9 mouse cellular contexts compared by ENCODE assay signal in genomic region chr7:107707650-107708049, GRCm38 (mm10). TPM values are rescaled to one million over a fixed set of nuclear protein-coding genes. Genes with fewer than 3 reads are reported as not detected.
DNase-seq lines count a peak whose midpoint lies in the region; ATAC-seq lines count a peak whose summit lies in the region.
"Had no signal": no experiment of that assay in that cellular context is flagged by ENCODE, and none has a peak within 500 bp of the region (broad histone marks: within the 10 kb centered on the region; RNA-seq: fewer than 3 reads in every experiment).

No protein-coding gene starts in this region.

- H3K4me1 ChIP-seq in stomach, embryonic 16.5 days (ENCODE audit: control insufficient read depth, insufficient read depth, low read length), result peaks cover 20% of the 10 kb centered on the region

- no peak overlapping the region; the same call in 1 of the 2 replicates for H3K9ac ChIP-seq in stomach, embryonic 16.5 days (ENCODE audit: low read length)

- peak; percentile 13 for DNase-seq in kidney, adult 11 months
- no peak for DNase-seq in kidney, postnatal 25 days
- peak; percentile 48 for DNase-seq in lung, postnatal 14 days
- no peak for DNase-seq in gastrocnemius, postnatal 14 days
- DNase-seq in left cerebral cortex, postnatal 10 days (ENCODE audit: extremely low spot score in 1 of 2, low spot score in 2 of 2), result no peak

- peak; percentile 88 for ATAC-seq in common myeloid progenitor, adult 5-6 weeks (replicated peaks; ENCODE audit: low read depth, poor library complexity, severe bottlenecking)
- ATAC-seq in stomach, embryonic 16.5 days (ENCODE audit: insufficient read depth, low FRiP score), result no peak
- no peak for ATAC-seq in megakaryocyte-erythroid progenitor cell, adult 5-6 weeks (replicated peaks; ENCODE audit: low FRiP score, low TSS enrichment, poor library complexity, severe bottlenecking)

- no peak overlapping the region for H3K4me3 ChIP-seq in stomach, embryonic 16.5 days (replicated peaks; ENCODE audit: low read length)

- H3K9me3 ChIP-seq in stomach, embryonic 16.5 days (replicated peaks; ENCODE audit: control insufficient read depth, low read length), result no peaks in the 10 kb centered on the region

- H3K27me3 ChIP-seq in stomach, embryonic 16.5 days (ENCODE audit: control insufficient read depth, insufficient read depth, low read length), result no peaks in the 10 kb centered on the region

- 69% methylated on average over 9 of the region's 9 CpGs for WGBS in stomach, embryonic 16.5 days

- intact Hi-C loops in gastrocnemius, postnatal 14 days (cut with DNase I; ENCODE audit: low total_unique reads), result loop anchor here (5.0 kb wide), 1 partner anchor 45 kb away; no protein-coding TSS in a partner anchor
- intact Hi-C loops in left cerebral cortex, postnatal 10 days (cut with DNase I), result loop anchor here (2.0 kb wide), 1 partner anchor 47 kb away; no protein-coding TSS in a partner anchor

- no peak overlapping the region for H3K4me2 ChIP-seq in stomach, embryonic 16.5 days (ENCODE audit: low read depth, low read length)

- H3K27ac ChIP-seq in stomach, embryonic 16.5 days (ENCODE audit: low read length), result peak overlapping the region; percentile 68; the same call in 1 of the 2 replicates

- H3K36me3 ChIP-seq in stomach, embryonic 16.5 days (ENCODE audit: control insufficient read depth, insufficient read depth, low read length), result no peaks in the 10 kb centered on the region

RNA-seq across cellular contexts. Expression of gene Cyb5r2, which starts 50.2 kb away (rescaled TPM):
- total RNA-seq in common myeloid progenitor, adult 5-6 weeks (2017), result not detected in 2 replicates
- polyA plus RNA-seq in stomach, embryonic 16.5 days (2015; fragmentation: Nextera tagmentation; extraction: Ambion mirVana), result 0.25 and 0.34 TPM in 2 replicates
- under 1 TPM in 1 of 2 experiments, not detected in 1; 0.35 TPM for total RNA-seq in gastrocnemius, postnatal 14 days (2021)
- not detected in 2 replicates for total RNA-seq in megakaryocyte-erythroid progenitor cell, adult 5-6 weeks (2014; fragmentation: Nextera tagmentation)
- total RNA-seq in megakaryocyte-erythroid progenitor cell, adult 5-6 weeks (2017), result not detected in 2 replicates
- total RNA-seq in left cerebral cortex, postnatal 10 days (2021), result not detected
- total RNA-seq: layer of hippocampus, postnatal 14 days had no signal

Comparison
In these comparisons a context has a peak if more than half of its experiments do, and no peak if none do; other contexts are left out.
1. DNase-seq: peak in kidney, adult 11 months (single experiment) and lung, postnatal 14 days (single experiment); none in kidney, postnatal 25 days (0 of 2), gastrocnemius, postnatal 14 days (single experiment) and left cerebral cortex, postnatal 10 days (0 of 2).